Mouse (Mus musculus): ENCODE data around the gene Zfp985. TPM values are rescaled to one million over a fixed set of nuclear protein-coding genes. Genes with fewer than 3 reads are reported as not detected.
"Not testable (repeated sequence)": the region's sequence is repeated elsewhere in the genome, so short reads cannot be mapped to it uniquely, and the experiment has no call there.

Gene Zfp985
- polyA plus RNA-seq (2011; ENCODE audit: insufficient read depth, insufficient read length, low replicate concordance, missing spikeins) = 0.82 TPM in 1 of 2 replicates, not detected in the other

GRCm38 (mm10) chr4:147553071-147553470 is at the start of gene Zfp985:
Zfp985 (plus strand) TSS chr4:147553277.
- WGBS = 55% methylated on average over 5 of the region's 5 CpGs
- not testable (repeated sequence) for H3K27ac ChIP-seq (ENCODE audit: control insufficient read depth, insufficient read depth, low read depth, low read length, poor library complexity); H3K4me3 ChIP-seq (replicated peaks; ENCODE audit: control insufficient read depth, low read depth, low read length); H3K4me1 ChIP-seq (ENCODE audit: control insufficient read depth, insufficient read depth, low read length)

- Histone ChIP-seq H3K27ac (ENCODE audit: control insufficient read depth, insufficient read depth, low read depth, low read length, poor library complexity) (no peak overlapping the region), H3K4me1 (ENCODE audit: control insufficient read depth, insufficient read depth, low read length) (no peaks in the 10 kb centered on the region), H3K4me3 (replicated peaks; ENCODE audit: control insufficient read depth, low read depth, low read length) (no peak overlapping the region)
- 72% methylated on average over 2 of the region's 2 CpGs for WGBS
- TF ChIP-seq POLR2A (IDR thresholded peaks at IDR 0.05; ENCODE audit: borderline replicate concordance, control insufficient read depth, low read depth, low read length) (no peak), CTCF (IDR thresholded peaks at IDR 0.05; ENCODE audit: control insufficient read depth, insufficient read depth, low read length) (no peak)
Measured at GRCm38 (mm10) chr4:147509174-147509573, 43.9 kb upstream of the Zfp985 start.

- WGBS = 66% methylated on average over 2 of the region's 2 CpGs
- no peak overlapping the region for H3K4me3 ChIP-seq (replicated peaks; ENCODE audit: control insufficient read depth, low read depth, low read length)
- TF ChIP-seq POLR2A (IDR thresholded peaks at IDR 0.05; ENCODE audit: borderline replicate concordance, control insufficient read depth, low read depth, low read length) (no peak), CTCF (IDR thresholded peaks at IDR 0.05; ENCODE audit: control insufficient read depth, insufficient read depth, low read length) (no peak)
- no peaks in the 10 kb centered on the region for H3K4me1 ChIP-seq (ENCODE audit: control insufficient read depth, insufficient read depth, low read length)
- no peak overlapping the region for H3K27ac ChIP-seq (ENCODE audit: control insufficient read depth, insufficient read depth, low read depth, low read length, poor library complexity)
Measured at GRCm38 (mm10) chr4:147518981-147519380, 34.1 kb upstream of the Zfp985 start.

GRCm38 (mm10) chr4:147520100-147520499 is 33.0 kb upstream of the Zfp985 start:
- H3K27ac ChIP-seq (ENCODE audit: control insufficient read depth, insufficient read depth, low read depth, low read length, poor library complexity) = no peak overlapping the region
- H3K4me1 ChIP-seq (ENCODE audit: control insufficient read depth, insufficient read depth, low read length) = no peaks in the 10 kb centered on the region
- TF ChIP-seq POLR2A (IDR thresholded peaks at IDR 0.05; ENCODE audit: borderline replicate concordance, control insufficient read depth, low read depth, low read length) = no peak
- no peak overlapping the region for H3K4me3 ChIP-seq (replicated peaks; ENCODE audit: control insufficient read depth, low read depth, low read length)

- no peak overlapping the region for H3K4me3 ChIP-seq (replicated peaks; ENCODE audit: control insufficient read depth, low read depth, low read length)
- TF ChIP-seq CTCF (IDR thresholded peaks at IDR 0.05; ENCODE audit: control insufficient read depth, insufficient read depth, low read length) = no peak
- no peak for TF ChIP-seq POLR2A (IDR thresholded peaks at IDR 0.05; ENCODE audit: borderline replicate concordance, control insufficient read depth, low read depth, low read length)
- WGBS = 72% methylated on average over 1 of the region's 1 CpGs
- H3K4me1 ChIP-seq (ENCODE audit: control insufficient read depth, insufficient read depth, low read length) = no peaks in the 10 kb centered on the region
- H3K27ac ChIP-seq (ENCODE audit: control insufficient read depth, insufficient read depth, low read depth, low read length, poor library complexity) = no peak overlapping the region
Measured at GRCm38 (mm10) chr4:147525125-147525524, 28.0 kb upstream of the Zfp985 start.

- no peak for TF ChIP-seq POLR2A (IDR thresholded peaks at IDR 0.05; ENCODE audit: borderline replicate concordance, control insufficient read depth, low read depth, low read length)
- no peak for TF ChIP-seq CTCF (IDR thresholded peaks at IDR 0.05; ENCODE audit: control insufficient read depth, insufficient read depth, low read length)
- WGBS = 76% methylated on average over 1 of the region's 1 CpGs
- H3K27ac ChIP-seq (ENCODE audit: control insufficient read depth, insufficient read depth, low read depth, low read length, poor library complexity) = no peak overlapping the region
- H3K4me3 ChIP-seq (replicated peaks; ENCODE audit: control insufficient read depth, low read depth, low read length) = no peak overlapping the region
- no peaks in the 10 kb centered on the region for H3K4me1 ChIP-seq (ENCODE audit: control insufficient read depth, insufficient read depth, low read length)
Measured at GRCm38 (mm10) chr4:147530366-147530765, 22.7 kb upstream of the Zfp985 start.

GRCm38 (mm10) chr4:147535916-147536315 is 17.2 kb upstream of the Zfp985 start:
- not testable (repeated sequence) for H3K4me3 ChIP-seq (replicated peaks; ENCODE audit: control insufficient read depth, low read depth, low read length); H3K27ac ChIP-seq (ENCODE audit: control insufficient read depth, insufficient read depth, low read depth, low read length, poor library complexity); H3K4me1 ChIP-seq (ENCODE audit: control insufficient read depth, insufficient read depth, low read length)

- no peak overlapping the region for H3K27ac ChIP-seq (ENCODE audit: control insufficient read depth, insufficient read depth, low read depth, low read length, poor library complexity)
- H3K4me1 ChIP-seq (ENCODE audit: control insufficient read depth, insufficient read depth, low read length) = no peaks in the 10 kb centered on the region
- 69% methylated on average over 2 of the region's 2 CpGs for WGBS
- TF ChIP-seq POLR2A (IDR thresholded peaks at IDR 0.05; ENCODE audit: borderline replicate concordance, control insufficient read depth, low read depth, low read length) (no peak), CTCF (IDR thresholded peaks at IDR 0.05; ENCODE audit: control insufficient read depth, insufficient read depth, low read length) (no peak)
- no peak overlapping the region for H3K4me3 ChIP-seq (replicated peaks; ENCODE audit: control insufficient read depth, low read depth, low read length)
Measured at GRCm38 (mm10) chr4:147537702-147538101, 15.4 kb upstream of the Zfp985 start.

GRCm38 (mm10) chr4:147539918-147540317 is 13.2 kb upstream of the Zfp985 start, which contains the start of gene Gm16503:
Gm16503 (plus strand) TSS chr4:147540218.
- 77% methylated on average over 3 of the region's 3 CpGs for WGBS
- not testable (repeated sequence) for H3K27ac ChIP-seq (ENCODE audit: control insufficient read depth, insufficient read depth, low read depth, low read length, poor library complexity); H3K4me1 ChIP-seq (ENCODE audit: control insufficient read depth, insufficient read depth, low read length); H3K4me3 ChIP-seq (replicated peaks; ENCODE audit: control insufficient read depth, low read depth, low read length)

Data from bone marrow, adult 2 months (tissue).